Mouse (Mus musculus) layer of hippocampus, adult 9-11 months (tissue): Measurements from ENCODE around the gene Mgam.
"Not testable (repeated sequence)": the region's sequence is repeated elsewhere in the genome, so short reads cannot be mapped to it uniquely, and the experiment has no call there.

Experiments
- DNase-seq: peaks from one replicate; pipeline ENCODE4 v3.0.0; 2022

Gene Mgam

DNA sequence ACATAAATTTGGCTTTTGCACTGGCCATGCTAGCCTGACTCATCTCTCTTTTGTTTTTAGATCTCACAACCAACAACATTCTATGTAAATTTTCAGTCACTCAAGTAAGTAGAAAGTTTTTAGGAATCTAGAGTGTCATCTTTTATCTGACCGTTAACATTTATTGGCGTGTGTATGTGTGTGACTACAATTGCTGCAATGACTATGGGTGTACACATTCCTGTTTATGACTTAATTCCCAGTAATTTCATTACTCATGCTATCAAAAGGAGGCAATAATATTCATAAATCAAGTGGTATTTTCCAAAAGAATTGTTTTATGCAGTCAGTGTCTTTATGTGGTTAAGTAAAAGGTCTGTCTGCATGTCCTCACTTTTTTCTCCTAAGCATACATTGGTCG is 110.9 kb downstream of the Mgam start:
- no peak for DNase-seq

DNA sequence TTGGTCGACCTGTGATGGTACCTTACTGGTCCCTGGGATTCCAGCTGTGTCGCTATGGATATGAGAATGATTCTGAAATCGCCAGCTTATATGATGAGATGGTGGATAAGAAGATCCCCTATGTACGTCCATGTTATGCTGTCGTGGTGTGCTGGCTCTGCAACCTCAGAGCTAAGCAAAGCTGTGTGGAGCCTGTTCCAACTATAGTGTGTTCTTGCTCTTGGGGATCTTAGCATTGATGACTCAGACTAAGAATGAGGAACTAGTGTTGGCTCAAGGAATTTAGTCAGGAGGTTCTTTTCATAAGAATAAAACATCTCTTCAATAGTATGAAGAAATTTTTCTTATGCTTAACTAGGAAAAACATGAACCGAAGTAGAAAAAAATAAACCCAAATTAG is 120.4 kb downstream of the Mgam start:
- not testable (repeated sequence) for DNase-seq

DNA sequence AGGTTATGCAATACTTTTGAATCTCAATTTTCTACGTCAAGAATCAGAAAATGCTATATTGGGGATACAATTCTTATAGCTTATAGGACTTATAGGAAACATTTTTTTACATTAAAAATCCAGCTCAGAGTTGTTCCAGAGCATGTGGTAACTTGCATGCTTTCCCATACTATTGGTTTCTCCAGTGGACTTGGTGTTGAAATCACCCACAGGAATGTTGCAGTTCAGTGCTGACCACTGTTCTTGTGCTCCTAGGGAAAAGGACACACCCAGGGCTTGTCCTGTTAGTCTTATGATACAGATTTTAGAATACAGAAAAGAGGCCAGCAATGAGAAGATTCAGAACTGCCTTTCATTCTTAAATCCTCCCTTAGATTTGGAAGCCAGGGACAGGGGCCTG is 127.3 kb downstream of the Mgam start:
- no peak for DNase-seq

DNA sequence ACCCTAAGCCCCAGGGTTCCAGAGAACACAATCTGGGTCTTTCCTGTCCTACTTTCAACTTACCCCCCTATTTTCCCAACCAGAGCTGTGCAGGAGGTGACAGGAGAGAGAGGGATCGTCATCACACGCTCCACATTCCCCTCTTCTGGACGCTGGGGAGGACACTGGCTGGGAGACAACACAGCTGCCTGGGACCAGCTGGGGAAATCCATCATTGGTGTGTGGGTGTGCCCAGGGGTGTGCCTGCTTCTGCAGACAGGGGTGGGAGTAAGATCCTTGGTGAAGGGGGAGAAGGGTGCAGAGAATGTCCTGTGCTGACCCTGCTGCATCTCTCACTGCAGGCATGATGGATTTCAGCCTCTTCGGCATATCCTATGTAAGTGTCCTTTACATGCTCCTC is 128.7 kb downstream of the Mgam start:
- DNase-seq, result not testable (repeated sequence)

DNA sequence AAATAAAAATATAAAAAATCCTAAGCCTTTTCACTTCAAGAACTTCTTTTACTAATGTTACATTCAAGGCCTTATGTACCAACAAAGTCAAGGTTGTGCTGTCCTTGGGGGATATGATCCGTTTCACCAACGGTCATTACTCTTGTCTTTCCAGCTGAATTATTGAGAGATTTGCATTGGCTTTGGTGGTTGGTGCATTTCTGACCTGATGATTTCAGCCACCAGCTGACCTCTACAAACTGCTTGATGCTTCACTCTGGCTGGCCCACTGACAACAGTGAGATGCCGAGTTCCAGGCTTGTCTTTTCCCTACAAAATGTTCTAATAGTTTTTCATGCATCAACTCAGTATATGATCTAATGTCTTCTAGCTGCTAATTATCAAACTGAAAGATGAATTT is 146.0 kb downstream of the Mgam start:
- no peak for DNase-seq

DNA sequence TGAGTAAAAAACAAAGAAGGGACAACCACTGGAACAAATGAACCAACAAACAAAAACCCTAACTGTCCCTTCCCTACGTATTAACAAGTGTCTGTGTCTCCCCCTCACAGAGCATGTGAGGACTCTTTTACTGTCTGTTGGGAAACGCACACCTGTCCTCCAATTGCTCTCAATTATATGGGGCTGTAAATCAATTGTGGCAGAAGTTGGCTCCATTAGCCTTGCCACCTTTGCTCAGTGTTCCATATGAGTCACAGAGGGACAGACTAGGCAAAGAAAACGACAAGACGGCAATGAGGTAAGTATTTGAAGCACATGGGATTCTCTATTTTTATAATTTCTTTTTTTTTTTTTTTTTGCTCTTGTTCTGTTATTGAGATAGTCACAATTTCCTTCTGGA is 149.8 kb downstream of the Mgam start:
- DNase-seq, result no peak

DNA sequence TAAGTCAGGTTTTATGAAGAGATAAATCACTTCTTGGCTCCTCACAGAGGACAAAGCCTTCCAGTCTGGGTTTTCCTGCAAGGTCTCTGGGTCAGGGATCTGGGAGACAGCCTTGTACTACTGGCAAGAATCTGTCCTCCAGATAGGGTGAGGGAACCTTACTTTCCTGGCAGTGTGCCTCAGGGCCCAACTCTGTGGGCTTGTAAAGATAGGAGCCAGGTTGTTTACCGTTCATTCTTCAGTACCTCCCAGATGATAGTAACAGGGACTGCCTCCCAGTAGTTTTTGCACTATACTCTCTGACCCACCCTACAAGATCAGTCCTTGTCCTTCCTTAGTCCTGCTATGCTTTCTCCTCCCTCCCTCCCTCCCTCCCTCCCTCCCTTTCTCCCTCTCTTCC is 155.0 kb downstream of the Mgam start:
- no peak for DNase-seq

DNA sequence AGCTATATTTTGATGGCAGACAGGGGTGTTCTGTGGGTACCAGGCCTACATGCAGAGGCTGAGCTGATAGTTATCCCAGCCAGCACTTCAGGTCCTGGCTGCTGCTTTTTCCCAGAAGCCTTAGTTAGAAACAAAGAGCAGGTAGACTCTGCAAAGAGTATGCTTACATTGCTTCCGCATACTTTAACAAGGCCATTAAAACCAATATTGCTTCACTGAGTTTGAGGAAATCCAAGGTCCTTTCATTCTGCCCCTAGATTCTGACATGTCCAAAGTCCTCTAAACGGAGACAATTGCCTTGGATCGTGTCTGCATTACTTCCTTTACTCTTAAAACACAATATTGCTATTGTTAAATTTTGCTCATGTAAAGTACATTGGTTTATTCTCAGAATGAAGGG is 155.7 kb downstream of the Mgam start:
- DNase-seq, result no peak

DNA sequence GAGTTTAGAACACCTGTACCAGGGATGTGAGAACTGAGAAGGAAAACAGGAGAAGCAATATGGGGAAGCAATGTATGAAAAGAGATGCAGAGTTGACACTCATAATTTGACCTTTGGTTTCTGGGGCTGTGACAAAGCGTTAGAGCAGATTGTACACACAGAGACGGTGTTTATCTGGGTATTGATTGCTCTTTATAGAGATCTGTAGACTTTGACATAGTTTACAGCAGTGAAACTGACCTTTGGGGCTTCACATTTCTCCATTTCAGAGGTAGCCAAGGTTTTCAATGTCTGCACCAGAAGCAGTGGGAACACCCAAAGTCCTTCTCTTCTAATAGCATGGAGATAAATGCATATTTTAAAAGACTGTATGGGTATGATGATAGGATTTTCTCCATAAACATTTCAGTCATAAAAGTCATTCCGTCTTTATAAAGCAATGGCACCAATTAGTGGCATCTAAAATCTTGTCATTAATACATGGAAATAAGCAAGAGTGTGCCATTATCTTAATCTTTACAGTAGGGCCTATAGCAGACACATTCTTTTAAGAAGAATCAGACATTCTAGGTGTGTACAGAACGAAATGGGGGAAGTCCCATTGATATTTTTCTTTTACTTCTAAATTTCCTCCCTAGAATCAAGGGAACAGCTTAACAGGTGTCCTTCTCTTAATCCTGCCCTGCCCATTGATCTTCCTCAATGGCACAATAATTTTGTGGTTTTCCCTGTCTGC is 166.6 kb downstream of the Mgam start:
- DNase-seq, result no peak

DNA sequence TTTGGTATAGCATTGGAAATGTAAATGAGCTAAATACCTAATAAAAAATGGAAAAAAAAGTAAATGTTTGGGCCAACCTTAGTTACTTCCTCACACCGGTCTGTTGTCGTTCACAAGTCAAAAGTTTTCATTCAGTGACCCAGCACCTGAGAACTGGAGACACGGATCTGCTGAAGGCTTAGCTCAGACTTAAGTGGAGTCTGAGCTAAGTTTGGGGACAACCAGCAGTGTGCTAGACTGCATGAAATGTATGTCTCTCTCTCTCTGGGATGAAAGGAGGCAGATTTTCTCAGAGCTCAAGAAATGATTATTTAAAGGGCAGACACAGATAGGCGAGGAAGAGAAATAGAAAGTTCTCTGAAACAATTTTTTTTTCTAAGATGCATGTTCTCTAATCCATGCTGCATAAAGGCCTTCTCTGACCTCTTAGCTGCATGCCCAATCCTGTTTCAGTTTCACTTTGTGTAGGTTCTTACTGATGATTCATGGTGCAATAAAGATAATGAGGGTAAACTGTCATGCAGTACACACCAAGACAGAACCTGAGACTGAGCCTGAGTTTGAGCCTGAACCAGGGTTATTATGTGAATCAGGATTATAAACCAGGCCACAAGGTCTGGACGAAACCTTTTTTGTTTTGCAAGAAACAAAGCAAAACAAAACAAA is 189.7 kb downstream of the Mgam start:
- DNase-seq, result no peak
